Mouse (Mus musculus) embryonic facial prominence, embryonic 11.5 days (tissue): ENCODE measurements at regions not wholly inside any gene's neighbourhood (a gene's known extent, or its start where the extent isn't known, plus 50 kb on each side); places are given as distances from the start of the nearest gene placed in this dataset.

Source experiments
- ATAC-seq: fragments of 200-750 bp; cut with Nextera tagmentation; replicated peaks from 2 replicates; pipeline ENCODE4 v1.8.0; 2017; ENCODE audit warnings: low read depth; ENCODE audit not compliant: insufficient number of reproducible peaks, low FRiP score, low TSS enrichment
- DNase-seq: peaks from one replicate; pipeline ENCODE4 v3.0.0-alpha.2; 2015; ENCODE audit warnings: low spot score
- H3K27ac ChIP-seq: fragments of 300-500 bp; sonication (generic); replicated peaks from 2 replicates; pipeline ENCODE4 v1.5.1; 2014; ENCODE audit warnings: mild to moderate bottlenecking, low read depth, low read length, control low read depth
- H3K27me3 ChIP-seq: fragments of 300-500 bp; sonication (generic); 2 replicates; pipeline ENCODE4 v1.6.1; 2014; ENCODE audit warnings: mild to moderate bottlenecking, low read length, moderate library complexity, mixed read lengths; ENCODE audit not compliant: control insufficient read depth, insufficient read depth
- H3K36me3 ChIP-seq: fragments of 300-500 bp; sonication (generic); replicated peaks from 2 replicates; pipeline ENCODE4 v1.6.1; 2014; ENCODE audit warnings: low read depth, mild to moderate bottlenecking, low read length, moderate library complexity, mixed read lengths; ENCODE audit not compliant: control insufficient read depth, insufficient read depth
- H3K4me1 ChIP-seq: fragments of 300-500 bp; sonication (generic); 2 replicates; pipeline ENCODE4 v1.6.1; 2014; ENCODE audit warnings: low read length, mixed read lengths; ENCODE audit not compliant: control insufficient read depth, insufficient read depth
- H3K4me2 ChIP-seq: fragments of 300-500 bp; sonication (generic); 2 replicates; pipeline ENCODE4 v1.6.1; 2014; ENCODE audit warnings: low read depth, mild to moderate bottlenecking, control low read depth, low read length, moderate library complexity
- H3K4me3 ChIP-seq: fragments of 300-500 bp; sonication (generic); 2 replicates; pipeline ENCODE4 v1.5.1; 2014; ENCODE audit warnings: low read depth, low read length, control low read depth
- H3K9ac ChIP-seq: fragments of 300-500 bp; sonication (generic); replicated peaks from 2 replicates; pipeline ENCODE4 v1.6.1; 2014; ENCODE audit warnings: mild to moderate bottlenecking, control low read depth, low read length
- H3K9me3 ChIP-seq: fragments of 300-500 bp; sonication (generic); replicated peaks from 2 replicates; pipeline ENCODE4 v1.6.1; 2016; ENCODE audit warnings: mild to moderate bottlenecking, low read length, inconsistent platforms, mixed read lengths; ENCODE audit not compliant: control insufficient read depth
- WGBS: fragments of 180-500 bp; shearing (Covaris S2); extraction: QIAGEN DNeasy Blood & Tissue Kit; methylation state at CpG from one replicate; pipeline ENCODE4 v1.1.7; 2014; 5-methylcytosine and 5-hydroxymethylcytosine counted together

DNA sequence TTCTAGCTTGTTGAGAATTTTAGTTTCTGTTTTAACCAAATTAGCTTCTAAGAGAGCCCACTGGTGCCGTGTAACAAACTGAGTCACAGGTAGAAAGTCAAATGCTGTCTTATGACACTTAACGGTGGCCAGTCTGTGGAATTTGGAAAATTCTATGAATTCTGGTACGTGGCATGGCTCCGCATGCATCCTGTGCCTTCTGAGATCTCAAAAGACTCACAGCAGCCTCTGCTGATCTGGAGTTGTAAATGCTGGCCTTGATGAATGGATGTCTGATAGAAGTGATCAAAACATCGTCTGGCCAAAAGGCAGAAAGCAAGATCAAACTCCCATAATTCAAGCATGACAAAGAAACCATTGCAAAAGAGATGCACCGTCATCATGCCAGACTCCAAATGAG is 381.5 kb downstream of the Fbxo8 start:
- H3K9me3 ChIP-seq: no peaks in the 10 kb centered on the region
- DNase-seq (no peak), ATAC-seq (no peak)
- H3K4me3 ChIP-seq: no peak overlapping the region
- H3K9ac ChIP-seq: no peak overlapping the region
- H3K36me3 ChIP-seq: no peaks in the 10 kb centered on the region
- no peak overlapping the region for H3K27ac ChIP-seq
- H3K27me3 ChIP-seq: no peaks in the 10 kb centered on the region
- 75% methylated on average over 6 of the region's 6 CpGs for WGBS
- H3K4me1 ChIP-seq: no peaks in the 10 kb centered on the region
- no peak overlapping the region for H3K4me2 ChIP-seq

DNA sequence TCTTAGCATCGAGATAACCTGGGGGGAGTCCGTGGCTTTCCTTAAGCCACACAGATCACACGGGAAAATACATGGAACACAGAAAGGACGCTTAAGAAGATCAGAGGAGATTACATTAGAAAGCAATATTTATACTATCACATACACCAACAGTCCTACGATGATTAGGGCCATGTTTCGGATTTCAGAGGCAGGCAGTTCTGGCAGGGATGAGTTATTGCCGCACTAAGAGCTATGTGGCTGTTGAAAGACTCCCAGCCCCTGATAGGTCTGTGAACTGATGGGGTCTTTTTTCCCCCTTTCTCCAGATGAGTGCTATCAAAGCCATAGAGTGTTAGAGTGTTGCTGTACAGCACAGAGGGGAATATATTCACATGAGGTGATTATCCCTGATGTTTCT is 358.6 kb upstream of the Hand2 start:
- H3K4me3 ChIP-seq: no peak overlapping the region
- no peaks in the 10 kb centered on the region for H3K9me3 ChIP-seq
- DNase-seq (no peak), ATAC-seq (no peak)
- 74% methylated on average over 7 of the region's 7 CpGs for WGBS
- H3K36me3 ChIP-seq: no peaks in the 10 kb centered on the region
- no peak overlapping the region for H3K27ac ChIP-seq
- H3K4me2 ChIP-seq: no peak overlapping the region
- H3K27me3 ChIP-seq: no peaks in the 10 kb centered on the region
- H3K9ac ChIP-seq: no peak overlapping the region
- no peaks in the 10 kb centered on the region for H3K4me1 ChIP-seq

DNA sequence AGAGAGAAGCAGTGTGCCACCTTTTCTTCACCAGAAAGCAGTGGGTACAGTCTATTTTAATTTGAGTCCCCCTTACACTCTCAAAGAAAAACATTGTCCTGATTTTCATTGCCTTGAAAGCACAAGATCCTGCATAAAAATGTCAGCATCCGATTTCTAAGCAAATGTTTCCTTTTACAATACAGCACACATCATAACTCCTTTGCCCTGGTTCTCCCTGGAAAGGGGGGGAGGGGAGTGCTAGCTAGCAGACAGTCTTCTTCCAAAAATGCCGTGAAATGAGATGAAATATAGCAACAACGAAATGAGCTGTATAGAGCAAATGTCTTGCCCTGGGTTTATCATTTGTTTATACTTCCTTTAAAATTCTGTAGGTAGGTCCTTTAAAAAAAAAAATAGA is 350.5 kb upstream of the Hand2 start:
- ATAC-seq: no peak
- no peak overlapping the region for H3K9ac ChIP-seq
- H3K27me3 ChIP-seq: no peaks in the 10 kb centered on the region
- no peak for DNase-seq
- no peaks in the 10 kb centered on the region for H3K36me3 ChIP-seq
- 53% methylated on average over 3 of the region's 3 CpGs for WGBS
- no peaks in the 10 kb centered on the region for H3K9me3 ChIP-seq
- no peak overlapping the region for H3K4me2 ChIP-seq
- H3K4me1 ChIP-seq: no peaks in the 10 kb centered on the region
- H3K27ac ChIP-seq: no peak overlapping the region
- H3K4me3 ChIP-seq: no peak overlapping the region

DNA sequence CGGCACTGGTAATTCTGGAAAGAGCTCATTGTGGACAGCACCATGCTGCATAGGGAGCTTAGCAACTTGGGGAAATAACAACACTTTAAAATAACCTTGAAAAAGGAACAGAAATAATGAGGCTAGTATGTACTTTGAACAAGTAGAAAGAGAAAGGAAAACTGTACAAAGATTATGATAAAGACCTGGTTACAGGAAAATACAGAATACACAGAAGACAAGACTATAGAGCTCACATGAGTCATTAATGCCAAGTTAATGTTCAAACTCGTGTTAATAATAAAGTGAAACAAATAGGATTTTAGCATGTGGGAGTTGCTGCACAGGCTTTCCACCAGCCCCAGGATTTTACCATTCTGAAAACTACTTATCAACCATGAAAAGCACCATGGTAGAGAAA is 341.8 kb upstream of the Hand2 start:
- no peaks in the 10 kb centered on the region for H3K4me1 ChIP-seq
- H3K4me3 ChIP-seq: no peak overlapping the region
- H3K27me3 ChIP-seq: no peaks in the 10 kb centered on the region
- H3K9me3 ChIP-seq: no peaks in the 10 kb centered on the region
- DNase-seq: no peak
- WGBS: 82% methylated on average over 2 of the region's 2 CpGs
- no peak overlapping the region for H3K9ac ChIP-seq
- H3K4me2 ChIP-seq: no peak overlapping the region
- H3K36me3 ChIP-seq: no peaks in the 10 kb centered on the region
- ATAC-seq: no peak
- no peak overlapping the region for H3K27ac ChIP-seq

DNA sequence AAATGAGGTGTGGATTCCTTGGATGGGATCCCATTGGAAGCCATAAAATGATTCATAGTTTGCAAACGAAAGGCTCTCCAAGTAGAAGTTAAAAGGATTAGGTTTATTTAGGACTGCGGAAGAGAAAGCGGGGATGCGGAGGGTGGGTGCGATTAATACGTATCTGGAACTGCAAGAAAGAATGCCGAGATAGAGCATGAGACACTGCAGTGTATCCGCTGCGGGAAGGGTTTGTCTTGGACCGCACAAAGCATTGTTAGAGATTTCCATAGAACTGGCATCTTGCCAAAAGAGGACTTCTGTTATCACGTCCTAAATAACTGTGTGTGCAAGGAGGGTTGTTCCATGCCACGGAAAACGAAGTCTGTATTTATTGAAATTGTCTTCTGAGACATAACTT is 341.4 kb upstream of the Hand2 start:
- DNase-seq: no peak
- H3K9me3 ChIP-seq: no peaks in the 10 kb centered on the region
- H3K4me2 ChIP-seq: no peak overlapping the region
- H3K36me3 ChIP-seq: no peaks in the 10 kb centered on the region
- H3K9ac ChIP-seq: no peak overlapping the region
- ATAC-seq: no peak
- H3K27ac ChIP-seq: no peak overlapping the region
- H3K4me1 ChIP-seq: no peaks in the 10 kb centered on the region
- 93% methylated on average over 13 of the region's 13 CpGs for WGBS
- no peak overlapping the region for H3K4me3 ChIP-seq
- no peaks in the 10 kb centered on the region for H3K27me3 ChIP-seq

DNA sequence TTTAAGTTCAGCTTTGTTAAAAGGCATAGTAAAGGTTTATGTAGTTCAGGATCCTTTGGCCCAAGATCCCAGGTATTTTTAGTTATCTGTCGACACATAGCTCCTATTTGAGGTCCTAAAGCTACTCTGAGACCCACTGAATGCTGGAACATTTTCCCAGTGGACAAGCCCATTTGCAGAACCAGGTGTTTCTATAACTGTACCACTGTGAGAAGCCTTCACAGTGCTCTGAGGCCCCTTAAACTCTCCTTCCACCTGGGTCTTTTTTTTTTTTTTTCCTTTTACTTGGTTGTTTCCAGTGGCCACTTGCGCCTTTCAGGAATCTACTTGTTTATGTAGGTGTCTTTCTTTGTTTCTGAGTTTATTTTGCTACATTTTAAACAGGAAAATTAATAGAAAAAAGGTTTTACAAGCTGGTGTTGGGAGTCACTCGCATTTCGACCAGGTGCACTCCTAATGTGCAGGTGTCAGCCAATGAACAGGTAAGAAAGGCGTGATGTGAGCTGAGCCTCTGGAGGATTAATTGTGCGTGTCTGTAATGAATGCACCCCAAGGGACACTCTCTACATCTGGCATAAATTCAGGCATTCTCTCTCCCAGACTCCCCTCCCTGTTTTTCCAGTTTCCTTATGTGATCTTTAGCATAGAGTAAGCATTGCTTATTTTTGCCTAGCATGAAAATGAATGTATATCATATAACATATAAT is 310.3 kb upstream of the Hand2 start:
- Histone ChIP-seq H3K4me2 (no peak overlapping the region), H3K9me3 (no peaks in the 10 kb centered on the region), H3K27me3 (no peaks in the 10 kb centered on the region), H3K4me1 (no peaks in the 10 kb centered on the region), H3K9ac (no peak overlapping the region), H3K27ac (no peak overlapping the region), H3K36me3 (no peaks in the 10 kb centered on the region), H3K4me3 (no peak overlapping the region)
- DNase-seq (no peak), ATAC-seq (no peak)
- WGBS: 62% methylated on average over 6 of the region's 6 CpGs

DNA sequence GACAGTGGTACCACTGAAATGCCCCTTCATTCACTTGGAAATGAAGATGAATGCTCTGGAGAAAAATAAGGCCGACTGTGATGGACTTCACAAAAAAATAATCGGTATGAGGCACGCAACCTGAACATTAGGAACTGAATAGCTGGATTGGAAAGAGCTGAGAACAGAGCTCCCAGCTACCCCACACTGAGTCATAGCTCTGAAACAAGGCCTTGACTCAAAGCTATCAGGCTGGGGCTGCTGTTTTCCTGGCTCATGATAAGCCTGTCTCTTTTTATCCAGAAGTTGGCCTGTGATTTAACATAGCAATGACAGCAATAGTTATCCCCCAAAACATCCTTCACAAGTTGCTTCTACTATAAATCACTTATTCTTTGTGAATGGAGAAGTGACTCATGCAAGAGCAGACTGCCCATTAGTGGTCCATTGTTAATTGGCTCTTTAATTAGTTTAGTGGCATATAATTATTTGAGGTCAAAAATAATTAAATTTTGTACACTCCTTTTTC is 306.9 kb upstream of the Hand2 start:
- Histone ChIP-seq H3K9me3 (no peaks in the 10 kb centered on the region), H3K9ac (no peak overlapping the region), H3K4me1 (no peaks in the 10 kb centered on the region), H3K4me2 (no peak overlapping the region), H3K27ac (no peak overlapping the region), H3K36me3 (no peaks in the 10 kb centered on the region), H3K27me3 (no peaks in the 10 kb centered on the region), H3K4me3 (no peak overlapping the region)
- WGBS: 76% methylated on average over 3 of the region's 3 CpGs
- no peak for ATAC-seq
- no peak for DNase-seq

DNA sequence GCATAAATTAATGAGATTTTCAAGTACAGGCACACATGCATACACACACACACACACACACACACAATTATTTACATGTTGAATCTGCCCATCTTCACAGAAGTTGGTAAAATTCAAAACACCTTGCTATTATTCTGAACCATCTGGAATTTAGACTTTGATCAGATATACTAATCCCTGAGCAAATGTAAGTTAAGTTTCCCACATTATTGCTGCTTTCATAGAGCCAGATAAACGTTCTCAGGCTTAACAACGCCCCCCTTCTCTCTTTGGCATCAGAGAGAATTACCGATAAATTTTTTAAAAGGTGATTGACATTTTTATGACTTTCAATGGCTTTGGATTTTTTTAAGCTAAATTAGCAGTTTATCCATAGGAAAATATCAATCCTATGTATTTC is 304.5 kb upstream of the Hand2 start:
- Histone ChIP-seq H3K36me3 (no peaks in the 10 kb centered on the region), H3K27ac (no peak overlapping the region), H3K9me3 (no peaks in the 10 kb centered on the region), H3K9ac (no peak overlapping the region), H3K27me3 (no peaks in the 10 kb centered on the region), H3K4me3 (no peak overlapping the region), H3K4me2 (no peak overlapping the region), H3K4me1 (no peaks in the 10 kb centered on the region)
- ATAC-seq: no peak
- no peak for DNase-seq
- 76% methylated on average over 3 of the region's 3 CpGs for WGBS
